Mouse (Mus musculus) liver, adult 2 months (tissue): Measurements from ENCODE around the gene Gm7356.
"Not testable (repeated sequence)": the region's sequence is repeated elsewhere in the genome, so short reads cannot be mapped to it uniquely, and the experiment has no call there.

Source experiments
- CTCF ChIP-seq: fragments of 200-500 bp; IDR thresholded peaks from 2 replicates; pipeline ENCODE4 v1.5.1; 2011; ENCODE audit warnings: low read depth, low read length, control low read depth
- POLR2A ChIP-seq: fragments of 200-500 bp; IDR thresholded peaks from 2 replicates; pipeline ENCODE4 v1.6.1; 2011; ENCODE audit warnings: low read length, control low read depth; ENCODE audit not compliant: insufficient read depth; ENCODE audit errors: extremely low read depth

DNA sequence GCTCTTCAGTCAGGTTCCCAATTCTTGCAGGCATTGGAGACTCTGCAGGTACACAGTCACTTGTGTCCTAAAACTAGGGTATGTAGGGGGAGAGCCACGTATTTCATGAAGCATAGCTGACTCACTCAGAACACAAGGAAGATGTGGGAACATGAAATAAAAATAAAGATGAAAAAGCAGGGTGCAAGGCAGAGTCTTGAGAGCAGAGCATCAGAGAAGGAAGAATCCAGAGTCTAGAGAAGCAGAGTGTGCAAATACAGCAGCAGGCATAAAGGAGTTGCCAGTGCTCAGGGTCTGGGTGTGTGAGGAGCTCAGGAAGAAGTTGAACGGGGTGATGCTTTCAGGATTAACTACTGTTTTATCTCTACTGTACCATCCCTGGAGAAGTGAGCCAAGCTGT lies 38.4 kb upstream of the Gm7356 start:
- not testable (repeated sequence) for TF ChIP-seq CTCF, POLR2A
